Mouse (Mus musculus) T-helper 1 cell (primary cell): ENCODE measurements at regions not wholly inside any gene's neighbourhood (a gene's known extent, or its start where the extent isn't known, plus 50 kb on each side); places are given as distances from the start of the nearest gene placed in this dataset.

ENCODE experiments used
- in situ Hi-C: fragments of 300-600 bp; cut with MboI, MseI; formaldehyde crosslinking; loops from one replicate; pipeline ENCODE4 v1.15.1; 2025; ENCODE audit warnings: high pct_unique_total_duplicates

DNA sequence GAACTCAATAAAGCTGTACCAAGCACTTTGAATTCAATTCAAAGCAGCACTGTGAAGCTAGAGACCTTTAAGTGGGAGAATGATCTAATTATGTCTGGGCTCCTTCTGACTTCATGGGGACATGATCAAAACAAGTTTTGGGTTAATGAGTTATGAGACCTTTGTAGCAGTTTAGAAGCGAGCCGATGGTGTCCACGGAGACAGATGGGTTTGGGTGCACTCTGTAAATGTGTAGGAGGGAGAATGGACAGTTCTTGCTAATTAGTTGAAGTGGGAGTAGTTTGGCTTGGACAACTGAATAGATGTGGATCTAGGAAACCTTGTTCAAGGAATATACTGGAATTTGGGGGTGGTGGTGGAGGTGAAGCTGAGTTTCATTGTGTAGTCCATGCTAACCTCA is 186.3 kb upstream of the Cldn34b3 start:
- in situ Hi-C loops = no loop called here

DNA sequence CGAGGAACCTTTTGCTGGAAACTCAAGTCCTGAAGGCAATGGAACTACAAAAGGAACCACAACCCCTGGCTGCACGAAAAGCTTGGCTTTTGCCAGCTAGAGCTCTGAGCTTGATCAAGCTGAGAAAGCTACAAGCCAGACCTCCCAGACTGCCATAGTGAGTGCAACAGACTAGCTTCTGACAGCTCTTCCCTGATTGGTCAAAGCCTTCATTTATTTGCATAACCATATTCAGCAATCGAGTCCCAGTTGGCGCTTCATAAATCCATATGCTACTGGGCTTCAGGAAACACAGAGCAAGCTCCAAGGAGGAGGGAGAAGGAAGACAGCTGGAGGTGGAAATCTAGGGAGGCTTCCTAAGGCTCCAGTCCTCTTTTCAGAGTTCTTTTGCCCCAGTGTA is 181.4 kb upstream of the Cldn34b3 start:
- in situ Hi-C loops = no loop called here

DNA sequence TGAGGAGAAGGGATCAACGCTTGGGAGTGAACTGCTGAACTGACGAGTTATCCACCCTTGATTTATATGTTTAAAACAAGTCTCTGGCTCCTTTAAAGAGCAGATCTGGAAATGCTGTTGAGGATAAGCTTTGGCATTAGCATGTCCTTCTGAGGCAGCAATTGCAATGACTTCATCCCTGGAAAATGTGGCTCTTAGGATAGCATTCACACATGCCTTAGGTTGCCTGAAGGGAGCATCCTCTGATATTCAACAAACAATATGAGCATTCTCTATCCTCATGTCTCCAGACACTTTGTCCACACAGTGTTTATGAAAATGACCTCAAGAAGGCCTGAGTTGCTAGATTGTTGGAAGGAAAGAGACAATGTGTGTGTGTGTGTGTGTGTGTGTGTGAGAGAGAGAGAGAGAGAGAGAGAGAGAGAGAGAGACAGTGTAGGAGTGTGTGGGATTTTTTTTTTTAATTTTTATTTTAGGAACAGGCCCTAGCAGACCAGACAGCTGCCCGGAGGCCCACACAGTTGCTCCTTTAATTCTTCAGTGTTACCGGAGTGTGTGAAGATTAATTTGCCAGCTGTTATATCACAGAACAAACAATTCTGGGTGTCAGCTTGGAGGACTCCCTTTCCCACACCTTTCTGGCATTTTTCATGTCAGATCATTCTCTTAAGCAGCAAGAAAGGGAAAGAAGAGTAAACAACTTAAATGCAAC is 153.2 kb upstream of the Cldn34b3 start:
- in situ Hi-C loops = no loop called here

DNA sequence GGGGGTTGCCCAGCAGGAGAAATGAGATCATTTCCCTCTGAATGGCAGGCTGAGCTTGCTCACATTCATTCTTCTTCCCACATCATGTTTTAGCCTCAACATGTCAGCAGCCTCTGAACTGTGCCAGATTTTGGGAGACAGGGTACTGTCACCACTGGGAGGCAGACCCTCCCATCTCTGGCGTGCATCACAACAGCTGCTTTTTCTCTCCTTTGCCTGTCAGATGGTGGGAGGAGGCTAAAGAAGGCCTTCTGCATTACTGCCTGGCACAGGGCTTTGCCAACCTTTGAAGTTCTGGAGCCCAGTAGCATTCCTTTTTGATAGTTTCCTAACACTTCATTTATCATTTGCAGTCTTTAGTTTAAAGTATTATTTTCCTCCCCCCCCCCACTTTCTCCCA is 148.0 kb upstream of the Cldn34b3 start:
- in situ Hi-C loops = no loop called here

DNA sequence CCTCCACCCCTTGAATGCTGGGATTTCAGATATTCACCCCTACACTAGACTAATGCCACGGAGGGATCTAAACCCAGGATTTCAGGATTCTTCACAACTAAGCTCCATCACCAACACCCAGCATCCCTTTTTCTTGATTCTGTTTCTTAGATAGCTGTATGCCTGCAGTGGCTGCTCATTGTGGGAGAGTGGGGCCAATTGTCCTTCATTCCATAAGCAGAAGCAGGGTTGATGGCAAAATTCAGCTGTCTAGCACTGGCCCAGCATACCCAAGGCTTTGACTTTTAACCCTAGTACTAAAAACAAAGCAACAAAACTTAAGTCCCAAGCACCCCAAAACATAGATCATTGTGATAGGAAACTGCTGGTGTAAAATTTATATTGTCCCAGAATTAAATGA is 147.5 kb upstream of the Cldn34b3 start:
- in situ Hi-C loops = no loop called here

DNA sequence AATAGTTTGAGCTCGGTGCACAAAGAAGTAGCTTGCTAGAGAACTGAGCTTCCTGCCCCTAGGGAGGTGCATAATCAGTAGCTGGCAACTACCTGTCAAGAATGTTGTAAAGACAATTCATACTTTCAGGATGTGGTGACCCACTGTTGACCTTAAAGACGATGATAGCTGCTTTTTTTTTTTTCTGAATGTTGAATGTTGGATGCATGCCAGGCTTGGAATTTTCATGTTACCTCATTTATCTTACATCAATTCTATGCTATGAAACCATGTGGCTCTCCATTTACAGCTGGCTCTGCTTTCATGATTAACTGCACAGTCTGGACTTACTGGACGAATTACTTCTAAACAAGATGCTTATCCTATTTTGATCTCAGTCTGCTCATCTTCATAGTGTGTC is 143.2 kb upstream of the Cldn34b3 start:
- in situ Hi-C loops = no loop called here

DNA sequence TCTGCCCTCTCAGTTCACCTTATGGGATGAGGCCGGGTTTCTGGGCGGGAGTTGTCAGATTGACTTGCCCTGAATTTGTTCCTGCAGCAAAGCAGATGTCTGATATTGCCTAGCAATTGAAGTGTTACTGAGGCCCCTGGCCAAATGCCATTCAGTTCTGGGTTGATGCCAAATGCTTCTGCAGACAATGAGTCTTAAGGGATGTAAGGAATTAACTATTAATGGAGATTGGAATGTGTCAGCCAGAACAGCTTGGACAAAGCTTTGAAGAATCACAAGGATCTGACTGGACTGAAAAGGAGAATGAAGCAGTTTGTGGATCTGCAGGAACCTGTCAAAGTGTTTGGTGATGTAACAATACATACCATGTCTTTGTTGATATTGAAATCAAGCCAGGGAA is 140.7 kb upstream of the Cldn34b3 start:
- in situ Hi-C loops = no loop called here

DNA sequence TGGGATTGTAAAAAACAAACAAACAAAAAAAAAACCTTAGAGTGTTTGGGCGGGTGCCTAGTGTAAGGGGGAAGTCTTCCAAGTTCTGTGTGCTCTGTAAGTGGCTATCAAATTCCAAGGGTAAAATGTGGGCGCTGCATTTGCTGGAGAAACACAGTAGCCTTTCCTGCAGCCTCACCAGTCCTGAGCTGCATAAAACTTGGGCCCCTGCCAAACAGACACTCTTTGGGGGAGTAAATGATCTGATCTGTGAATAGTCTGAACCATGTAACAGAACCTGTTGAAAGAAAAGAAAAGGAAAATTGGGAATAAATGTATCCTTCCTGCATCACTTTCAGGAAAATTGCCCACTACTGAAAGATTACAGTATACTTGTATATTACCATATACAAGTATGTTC is 126.4 kb upstream of the Cldn34b3 start:
- in situ Hi-C loops = no loop called here

DNA sequence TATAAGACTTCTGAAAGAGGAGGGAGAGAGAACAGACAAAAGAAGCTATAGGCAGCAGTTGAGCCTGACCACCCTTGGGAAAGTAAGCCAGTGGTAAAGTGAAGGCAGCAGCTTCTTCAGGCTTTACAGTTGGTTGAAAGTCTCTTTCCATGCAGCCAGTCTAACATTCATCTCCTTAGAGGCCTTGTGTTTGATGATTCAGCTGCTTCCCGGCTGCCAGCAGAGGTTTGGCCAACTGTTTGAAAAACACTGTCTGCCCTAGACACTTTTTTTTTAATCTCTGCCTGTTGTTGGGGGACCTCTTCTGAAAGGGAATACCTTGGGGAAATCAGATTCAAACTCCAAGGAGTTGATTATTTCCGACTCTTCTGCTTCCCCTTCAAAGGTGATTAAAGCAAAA is 123.1 kb upstream of the Cldn34b3 start:
- in situ Hi-C loops = no loop called here

DNA sequence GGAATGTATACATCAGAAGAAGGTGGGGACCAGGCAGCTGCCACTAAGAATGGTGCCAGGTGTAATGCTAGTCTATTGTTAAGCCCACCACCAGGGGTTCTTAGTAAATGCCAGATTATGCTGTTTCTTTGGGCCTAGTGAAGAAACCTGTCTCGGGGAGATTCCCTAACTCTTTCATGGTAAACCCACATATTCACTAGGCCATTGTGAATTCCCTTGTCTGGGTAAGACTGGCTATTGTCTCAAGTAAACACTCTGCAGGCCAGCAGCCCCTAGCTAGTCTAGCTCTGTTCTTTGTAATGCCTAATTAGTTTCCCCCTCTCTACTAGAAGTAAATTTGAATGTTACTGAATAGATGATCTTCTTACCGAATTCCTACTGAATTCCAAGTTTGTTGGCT is 89.3 kb upstream of the Cldn34b3 start:
- in situ Hi-C loops = loop anchor here (25.0 kb wide), 1 partner anchor 363 kb away; no protein-coding TSS in a partner anchor

DNA sequence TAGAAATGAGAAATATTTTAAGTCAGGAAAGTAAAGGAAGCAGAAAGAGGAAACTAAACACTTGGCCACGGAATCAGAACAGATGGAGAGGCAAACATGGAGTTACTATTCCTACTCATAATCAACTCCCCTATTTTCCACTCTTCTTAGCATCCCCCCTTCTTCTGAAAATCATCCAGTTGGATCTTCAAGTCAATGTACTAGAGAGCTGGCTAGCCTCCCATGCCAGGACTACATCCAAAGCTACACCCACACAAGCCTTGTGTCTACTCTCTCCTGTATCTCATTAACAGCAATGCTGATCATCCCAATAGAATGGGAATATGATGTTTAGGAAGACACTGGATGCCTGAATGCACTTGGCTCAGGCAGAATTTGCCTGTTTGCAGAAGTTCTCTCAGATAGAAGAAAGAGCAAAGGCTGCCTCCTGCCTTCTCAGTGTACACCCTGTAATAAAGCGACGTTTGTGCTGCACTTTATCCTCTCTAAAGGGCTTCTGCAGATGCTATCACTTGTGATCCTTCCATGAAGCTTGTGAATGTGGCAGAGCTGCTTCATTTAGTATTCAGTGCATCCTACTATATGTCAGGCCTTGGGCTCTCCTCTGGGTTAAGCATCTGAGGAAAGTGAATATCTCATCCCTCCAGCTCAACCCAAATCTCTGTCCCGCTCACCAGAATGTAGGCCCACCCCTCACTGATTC is 82.5 kb upstream of the Cldn34b3 start:
- in situ Hi-C loops = loop anchor here (25.0 kb wide), 1 partner anchor 369 kb away; no protein-coding TSS in a partner anchor

DNA sequence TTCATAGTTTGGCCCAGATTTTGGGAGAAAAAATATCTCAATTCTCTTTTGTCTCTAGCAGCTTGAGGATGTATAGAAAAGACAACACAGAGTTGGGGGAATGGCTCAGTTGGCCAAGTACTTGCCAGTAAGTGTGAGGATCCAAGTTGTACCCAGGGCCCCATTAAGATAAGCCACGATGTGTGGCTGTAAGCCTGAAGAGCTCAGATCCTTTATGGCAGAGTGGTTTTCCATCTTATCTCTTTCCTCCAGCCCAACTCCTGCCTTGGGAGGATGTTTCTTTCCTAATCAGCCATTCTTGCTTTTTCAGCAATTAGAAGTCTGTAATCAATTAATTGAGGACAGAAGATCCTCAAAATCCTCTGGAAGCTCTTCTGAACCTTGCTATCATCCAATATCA is 63.5 kb upstream of the Cldn34b3 start:
- in situ Hi-C loops = no loop called here

DNA sequence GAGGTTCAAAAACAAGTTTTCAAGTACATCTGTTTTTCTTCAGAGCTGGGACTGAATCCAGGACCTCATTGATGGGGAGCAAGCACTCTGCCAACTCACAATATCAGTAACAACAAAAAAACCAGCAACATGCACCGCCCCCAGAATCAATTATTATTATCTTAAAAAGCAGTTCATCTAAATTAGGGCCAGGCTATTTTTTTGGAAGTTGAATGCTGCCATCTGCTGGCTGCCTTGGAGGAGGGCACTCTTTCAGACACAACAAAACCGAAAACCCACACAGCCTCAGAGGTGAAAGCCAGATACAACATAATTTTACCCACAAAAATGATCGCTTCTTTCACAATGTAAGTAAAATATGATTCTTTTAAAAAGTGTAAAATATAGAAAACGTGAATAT is 62.7 kb upstream of the Cldn34b3 start:
- in situ Hi-C loops = no loop called here
